Mouse (Mus musculus): Measurements from ENCODE around the gene Mprip. TPM values are rescaled to one million over a fixed set of nuclear protein-coding genes. Genes with fewer than 3 reads are reported as not detected.

The Mprip gene
- total RNA-seq, 2 experiments from 2014 or later = 276 to 286 TPM

DNA sequence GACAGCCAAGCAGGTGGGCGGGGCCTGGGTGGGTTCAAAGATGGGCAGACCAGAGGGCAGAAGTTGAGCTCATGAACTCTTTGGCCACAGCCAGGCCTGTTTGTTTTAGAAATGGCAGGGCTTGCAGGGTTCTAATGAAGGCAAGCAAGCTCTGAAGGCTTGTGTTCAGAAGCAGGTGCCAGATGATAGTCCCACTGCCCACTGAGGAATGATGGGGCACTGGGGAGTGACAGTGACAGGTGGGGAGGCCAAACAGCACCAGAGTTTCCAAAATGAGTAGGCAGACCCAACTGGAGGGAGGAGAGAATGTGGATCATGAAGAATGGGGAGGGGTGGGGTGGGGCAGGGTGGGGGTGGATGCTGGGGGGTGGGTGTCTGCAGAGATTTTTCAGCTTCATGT is 144.2 kb downstream of the Mprip start:
- DNase-seq = no peak

DNA sequence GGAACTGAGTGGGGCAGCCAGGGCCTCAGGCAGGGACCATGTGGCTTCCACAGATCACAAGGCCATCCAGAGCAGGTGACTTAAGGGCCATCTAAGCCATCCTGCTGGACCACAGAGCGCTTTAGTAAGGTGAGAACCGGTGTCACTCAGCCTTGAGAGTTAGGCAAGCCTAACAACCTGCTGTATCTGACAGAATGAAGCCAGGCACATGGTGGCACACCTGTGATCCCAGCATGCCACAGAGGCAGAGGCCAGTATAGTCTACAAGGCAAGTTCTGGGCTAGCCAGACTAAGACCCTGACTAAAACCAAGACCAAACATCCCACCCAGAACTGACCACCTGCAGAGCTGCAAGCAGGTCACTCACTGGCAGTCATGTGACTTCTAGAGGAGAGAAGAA is 144.6 kb downstream of the Mprip start:
- DNase-seq = no peak

DNA sequence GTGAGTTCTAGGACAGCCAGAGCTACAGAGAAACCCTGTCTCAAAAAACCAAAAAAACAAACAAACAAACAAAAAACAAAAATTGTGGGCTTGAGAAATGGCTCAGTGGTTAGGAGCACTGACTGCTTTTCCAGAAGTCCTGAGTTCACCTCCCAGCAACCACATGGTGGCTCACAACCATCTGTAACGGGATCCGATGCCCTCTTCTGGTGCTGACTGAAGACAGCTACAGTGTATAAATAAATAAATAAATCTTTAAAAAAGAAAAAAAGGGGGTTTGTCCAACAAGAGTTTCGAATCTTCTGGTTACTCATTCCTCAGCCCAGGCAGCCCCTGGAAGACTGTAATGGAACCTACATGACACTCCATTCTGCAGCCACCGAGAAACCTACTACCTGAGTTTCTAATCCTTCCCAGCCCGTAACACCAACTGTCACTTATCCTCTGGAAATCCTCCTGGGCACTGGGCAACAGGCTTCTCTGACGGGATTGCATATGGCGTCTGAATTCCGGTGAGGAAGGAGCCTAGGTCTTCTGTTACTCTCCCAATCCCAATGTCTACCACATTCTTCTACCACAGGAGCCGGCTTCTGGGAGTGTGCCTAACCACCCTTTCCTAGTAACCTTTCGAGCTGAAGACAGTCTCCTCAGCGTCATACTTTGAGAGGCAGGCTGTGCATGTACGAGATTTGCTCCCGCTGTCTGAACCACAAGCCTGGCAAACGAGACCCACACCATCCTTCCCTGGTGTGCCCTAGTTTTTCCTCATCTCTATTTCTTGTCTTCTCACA is 147.3 kb downstream of the Mprip start:
- no peak for DNase-seq

DNA sequence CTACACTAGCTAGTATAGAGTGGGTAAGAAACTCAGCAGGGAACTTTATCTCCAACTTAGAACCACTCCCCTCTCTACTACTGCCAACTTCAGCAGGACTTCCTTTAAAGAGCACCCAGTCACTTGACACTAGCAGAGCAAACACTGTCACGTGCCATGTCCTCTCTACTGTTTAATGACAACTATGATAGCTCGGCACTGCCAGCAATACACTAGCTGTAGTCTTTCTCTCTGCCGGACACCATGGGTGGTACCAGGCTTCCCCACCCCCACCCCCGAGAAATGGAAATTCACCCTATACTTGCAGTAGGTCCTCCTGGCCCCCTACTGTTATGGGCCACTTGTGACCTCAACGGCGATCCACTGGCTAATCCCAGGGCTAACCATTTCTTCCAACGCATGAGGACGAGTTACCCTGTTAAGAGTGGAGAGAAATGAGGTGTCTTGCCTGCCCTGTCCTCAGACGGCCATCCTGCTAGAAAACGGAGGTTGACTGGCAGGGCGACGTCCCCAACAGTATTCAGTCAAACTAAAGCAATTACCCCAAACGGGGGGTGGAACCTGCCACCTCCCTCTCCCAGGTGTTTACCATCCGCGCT is 148.1 kb downstream of the Mprip start:
- no peak for DNase-seq

DNA sequence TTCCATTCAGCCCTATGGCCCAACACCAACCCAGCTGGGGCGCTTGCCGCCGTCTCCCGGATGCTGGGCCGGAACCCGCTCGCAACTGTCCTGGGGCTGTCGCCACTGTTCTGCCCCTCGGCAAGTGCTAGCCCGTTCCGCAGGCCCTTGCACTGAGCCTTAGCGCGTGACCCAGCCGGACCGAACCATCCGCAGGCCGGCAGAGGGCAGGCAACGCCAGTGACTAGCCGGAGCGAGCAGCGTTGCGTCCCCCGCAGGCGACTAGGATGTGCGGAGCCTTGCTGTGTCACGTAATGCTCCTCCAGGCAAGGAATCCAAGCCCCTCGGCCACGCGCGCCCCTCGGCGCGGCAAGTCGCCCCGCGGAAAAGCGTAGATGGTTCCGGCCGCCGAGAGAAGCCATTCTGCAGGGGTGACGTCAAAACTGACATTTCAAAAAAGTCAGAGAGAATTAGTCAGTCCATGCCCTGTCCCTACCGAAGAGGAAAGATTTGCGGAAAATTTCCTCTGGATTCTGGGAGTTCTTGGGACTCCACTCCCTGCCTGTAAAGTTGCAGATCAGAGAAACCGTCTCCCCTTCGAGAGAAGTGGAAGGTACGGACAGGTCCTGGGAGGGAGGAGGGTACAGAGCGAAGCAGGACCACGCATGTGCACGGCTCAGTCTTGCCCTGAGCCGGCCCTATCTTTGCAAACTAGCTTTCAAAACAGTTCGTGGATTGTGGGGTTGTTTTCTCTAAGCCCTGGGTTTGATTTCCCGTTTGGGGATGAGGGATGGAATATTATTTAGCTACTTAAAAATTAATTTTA is 148.8 kb downstream of the Mprip start, which contains the start of gene Flcn:
TSS of gene Flcn (minus strand) at position 347 of the 805 bp plus-strand sequence.
- DNase-seq = peak; percentile 86 to 88

DNA sequence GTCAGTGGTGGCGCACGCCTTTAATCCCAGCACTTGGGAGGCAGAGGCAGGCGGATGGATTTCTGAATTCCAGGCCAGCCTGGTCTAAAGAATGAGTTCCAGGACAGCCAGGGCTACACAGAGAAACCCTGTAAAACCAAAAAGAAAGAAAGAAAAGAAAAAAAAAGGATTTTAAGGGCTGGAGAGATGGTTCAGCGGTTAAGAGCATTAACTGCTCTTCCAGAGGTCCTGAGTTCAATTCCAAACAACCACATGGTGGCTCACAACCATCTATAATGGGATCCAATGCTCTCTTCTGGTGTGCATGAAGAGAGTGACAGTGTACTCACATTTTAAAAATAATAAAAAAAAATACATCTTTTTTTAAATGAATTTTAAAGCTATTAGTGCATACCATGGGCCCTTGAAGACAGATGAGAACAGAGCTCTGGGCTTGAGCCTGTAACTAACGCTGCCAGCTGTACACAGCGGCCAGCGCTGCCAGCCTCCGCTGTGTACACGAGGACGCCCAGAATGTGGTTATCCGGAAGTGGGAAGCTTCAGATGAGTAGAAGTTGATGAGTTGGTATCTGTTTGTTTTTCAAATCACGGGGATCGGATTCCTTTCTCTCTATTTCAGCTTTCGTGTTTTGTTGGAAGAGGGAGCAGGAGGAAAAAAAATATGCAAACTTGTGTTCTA is 149.5 kb downstream of the Mprip start:
- DNase-seq = no peak

DNA sequence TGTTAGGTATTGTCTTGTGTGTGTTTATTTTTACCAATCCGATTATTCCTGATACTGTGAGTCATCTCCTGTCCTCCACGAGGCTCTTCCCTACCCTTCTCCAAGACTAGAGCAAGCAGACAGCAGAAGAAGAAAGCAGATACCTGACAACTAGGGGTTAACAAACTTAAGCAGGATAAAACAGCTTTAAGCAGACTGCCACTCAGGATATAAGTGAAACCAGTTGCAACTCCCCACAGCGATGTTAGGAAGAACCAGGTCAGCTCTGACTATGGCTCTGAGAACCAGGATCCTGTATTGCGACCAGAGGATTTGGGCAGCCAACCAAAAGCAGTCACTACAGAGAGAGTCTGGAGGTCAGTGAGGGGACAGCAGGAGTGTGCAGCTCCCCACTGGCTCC is 150.1 kb downstream of the Mprip start:
- no peak for DNase-seq

DNA sequence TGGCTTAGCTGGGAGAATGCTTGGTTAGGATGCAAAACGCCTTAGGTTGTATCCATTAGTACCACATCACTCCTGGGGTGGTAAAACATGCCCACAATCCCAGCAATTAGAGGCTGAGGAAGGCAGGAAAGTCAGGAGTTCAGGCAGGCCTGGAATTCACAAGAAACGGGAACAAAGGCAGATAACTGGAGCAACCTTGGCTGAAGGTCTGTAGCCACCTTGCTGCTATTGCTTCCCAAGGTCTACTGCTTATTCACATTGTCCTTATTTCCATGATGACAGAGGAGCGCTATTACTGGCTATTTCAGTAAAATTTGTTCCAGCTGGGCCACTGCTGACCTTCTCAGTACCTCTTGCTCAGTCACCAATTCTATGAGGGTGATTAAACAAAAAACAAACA is 152.2 kb downstream of the Mprip start:
- DNase-seq = no peak

DNA sequence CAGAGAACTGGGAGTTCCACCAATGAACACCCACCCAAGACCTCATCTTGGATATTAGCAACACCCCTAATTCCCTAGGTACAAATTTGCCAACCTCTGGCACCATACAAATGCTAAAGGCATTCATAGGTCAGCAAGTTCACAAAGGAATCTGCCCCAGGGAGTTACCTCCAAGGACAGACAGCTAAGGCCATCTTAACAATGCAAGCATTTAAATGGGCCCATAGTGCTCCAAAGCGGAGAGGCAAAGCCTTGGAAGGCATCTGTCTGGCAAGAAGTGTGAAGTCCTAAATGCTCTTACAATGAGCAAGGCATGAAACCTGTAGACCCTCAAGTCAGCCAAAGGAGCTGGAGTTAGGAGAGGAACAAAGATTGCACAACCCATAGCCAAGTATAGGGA is 153.2 kb downstream of the Mprip start:
- DNase-seq = no peak

DNA sequence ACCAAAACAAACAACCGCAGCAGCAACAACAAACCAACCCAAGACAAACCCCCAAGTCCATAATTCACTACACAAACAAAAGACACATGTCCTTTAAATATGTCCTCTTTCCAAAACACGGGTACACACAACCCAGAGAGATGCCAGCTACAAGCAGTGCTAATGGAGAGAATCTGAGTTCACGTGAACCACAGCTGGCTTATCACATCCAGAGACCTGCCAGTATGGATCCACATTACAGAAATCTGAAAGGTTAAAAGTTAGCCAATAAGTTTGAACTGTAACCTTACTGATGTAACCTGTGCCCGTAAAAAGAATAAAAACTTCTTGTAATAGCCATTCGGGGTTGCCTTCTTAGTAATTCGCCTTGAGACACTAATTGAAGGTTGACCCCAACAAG is 153.8 kb downstream of the Mprip start:
- no peak for DNase-seq

DNA sequence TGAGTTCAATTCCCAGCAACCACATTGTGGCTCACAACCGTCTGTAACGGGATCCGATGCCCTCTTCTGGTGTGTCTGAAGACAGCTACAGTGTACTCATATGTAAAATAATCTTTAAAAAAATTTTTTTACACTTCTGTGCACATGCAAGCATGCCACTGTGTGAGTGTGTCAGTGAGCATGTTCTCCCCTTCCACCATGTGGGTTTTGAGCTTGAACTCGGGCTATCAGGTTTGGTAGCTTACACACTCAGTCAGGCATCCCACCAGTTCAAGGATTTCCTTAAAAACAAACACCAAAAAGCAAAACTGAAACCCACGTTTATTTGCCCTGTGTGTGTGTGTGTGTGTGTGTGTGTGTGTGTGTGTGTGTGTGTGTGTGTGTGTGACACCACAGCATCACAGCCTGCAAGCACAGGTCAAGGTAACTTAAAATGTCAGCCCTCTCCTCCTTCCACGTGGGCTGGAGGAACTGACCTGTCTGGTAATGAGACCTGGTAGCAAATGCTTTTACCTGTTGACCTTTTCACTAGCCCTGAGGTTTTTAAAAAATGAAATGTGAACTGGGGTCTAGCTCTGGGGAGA is 154.5 kb downstream of the Mprip start:
- no peak for DNase-seq

DNA sequence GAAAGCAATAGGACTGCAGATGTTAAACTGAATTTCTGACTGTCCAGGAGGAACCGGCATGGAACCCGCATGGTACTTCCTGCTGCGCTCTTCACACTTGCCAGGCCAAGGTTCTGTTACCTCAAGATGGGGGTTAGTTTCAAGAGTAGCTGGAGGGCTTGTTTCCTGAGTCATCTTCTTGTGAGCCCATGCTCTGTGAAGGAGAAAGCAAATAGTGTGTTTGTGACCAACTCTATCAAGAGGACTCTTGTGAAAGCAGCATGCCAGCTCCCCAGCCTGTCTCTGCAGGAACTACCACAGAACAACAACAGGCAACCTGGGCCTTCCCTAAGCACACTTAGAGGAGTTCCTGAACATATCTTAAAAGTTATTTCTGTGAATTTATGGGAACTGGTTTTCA is 156.8 kb downstream of the Mprip start:
- no peak for DNase-seq

DNA sequence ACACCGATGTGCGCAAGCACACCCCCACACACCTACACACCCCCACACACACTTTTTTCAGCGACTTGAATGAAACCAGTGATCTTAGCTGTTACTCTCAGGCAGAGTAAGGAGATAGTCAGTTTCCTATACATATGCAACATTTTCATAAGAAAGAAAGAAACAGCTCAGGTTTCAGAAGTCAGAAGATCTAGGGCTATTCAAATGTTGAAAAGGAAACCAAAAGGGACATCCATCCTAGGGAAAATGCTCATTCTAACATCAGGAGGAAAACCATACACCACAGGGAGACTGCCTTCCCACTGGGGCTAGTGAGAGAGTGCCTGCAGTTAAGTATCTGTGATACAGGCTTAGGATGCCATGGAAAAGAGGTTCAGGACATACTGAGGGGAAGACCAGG is 160.5 kb downstream of the Mprip start:
- DNase-seq = no peak

Other genes with a start within 250 kb of the Mprip start
- gene Jmjd4, start 211.3 kb upstream of the Mprip start, total RNA-seq (2021) = 10 to 100 TPM; 25.2 to 25.9 TPM
- gene Snap47, start 210.1 kb upstream of the Mprip start, total RNA-seq (2021) = 100 to 1,000 TPM; 342 to 359 TPM
- gene Zfp867, start 188.8 kb upstream of the Mprip start, total RNA-seq (2021) = 1 to 10 TPM; 3.4 to 4.2 TPM
- gene Zkscan17, start 134.6 kb upstream of the Mprip start, total RNA-seq (2021) = 1 to 10 TPM; 6.6 to 7.5 TPM
- gene Nlrp3, start 119.7 kb upstream of the Mprip start, total RNA-seq (2021) = 1 to 10 TPM in 1 of 2 experiments, under 1 TPM in 1; 0.60 to 1.0 TPM
- not detected for gene Olfr222, start 85.1 kb upstream of the Mprip start, total RNA-seq (2021)
- gene Olfr223, start 68.0 kb upstream of the Mprip start, total RNA-seq (2021) = not detected
- under 1 TPM; 0.20 to 0.28 TPM for gene Pld6, start 126.3 kb downstream of the Mprip start, total RNA-seq (2021)
- 10 to 100 TPM; 41.2 to 44.3 TPM for gene Flcn, start 148.7 kb downstream of the Mprip start, total RNA-seq (2021)
- 10 to 100 TPM; 59.2 to 62.3 TPM for gene Nt5m, start 178.1 kb downstream of the Mprip start, total RNA-seq (2021)
- gene Cops3, start 178.5 kb downstream of the Mprip start, total RNA-seq (2021) = 10 to 100 TPM; 75.7 to 80.4 TPM

Data from layer of hippocampus, postnatal 36 days (tissue).